Mouse (Mus musculus) spleen, postnatal 36 days (tissue): Measurements from ENCODE around the gene Fpr-rs6.

Experiments used
- DNase-seq, 2 experiments: peaks; one replicate each; pipeline ENCODE4 v3.0.0; 2022; ENCODE audit warnings: low spot score in 2 of 2, mixed read lengths in 1 of 2

Fpr-rs6 gene

DNA sequence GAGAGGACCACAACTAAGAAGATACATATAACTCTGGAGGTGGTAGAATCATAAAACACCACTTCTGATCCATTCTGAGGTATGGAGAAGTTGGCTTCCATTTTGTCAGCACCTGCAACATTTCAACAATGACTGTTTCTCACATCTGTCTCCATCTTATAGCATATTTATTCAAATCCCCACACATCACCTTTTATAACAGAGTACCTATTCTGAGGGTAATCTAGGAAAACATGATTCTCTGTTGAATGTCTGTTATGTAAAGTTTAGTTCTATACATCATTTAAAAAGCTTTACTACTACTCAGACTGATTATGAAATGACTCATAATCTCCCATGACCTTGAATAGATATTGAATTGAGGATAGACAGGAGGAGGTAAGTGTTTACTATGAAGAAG lies at the start of gene Fpr-rs6:
TSS of gene Fpr-rs6 (minus strand) at position 101 of the 400 bp plus-strand sequence.
- DNase-seq: no peak
